Mouse (Mus musculus): ENCODE results near the gene Tmem198. TPM values are rescaled to one million over a fixed set of nuclear protein-coding genes. Genes with fewer than 3 reads are reported as not detected.

The Tmem198 gene
- polyA plus RNA-seq, 1 experiment: 0.04 TPM

- Histone ChIP-seq H3K27me3 (ENCODE audit: control insufficient read depth) (peaks cover 38% of the 10 kb centered on the region), H3K4me1 (ENCODE audit: control insufficient read depth) (peaks cover 55% of the 10 kb centered on the region), H3K36me3 (ENCODE audit: control insufficient read depth) (peaks cover 31% of the 10 kb centered on the region), H3K9me3 (ENCODE audit: control insufficient read depth, low read length) (no peaks in the 10 kb centered on the region), H3K4me3 (replicated peaks) (no peak overlapping the region)
- no peak for TF ChIP-seq GATA1 (IDR thresholded peaks at IDR 0.05; ENCODE audit: low read length)
- TF ChIP-seq TAL1 (IDR thresholded peaks at IDR 0.05; ENCODE audit: low read length): no peak
Observed at GRCm38 (mm10) chr1:75444208-75444607, 35.1 kb upstream of the Tmem198 start.

GRCm38 (mm10) chr1:75445141-75445701 lies 34.1 kb upstream of the Tmem198 start:
- no peaks in the 10 kb centered on the region for H3K9me3 ChIP-seq (ENCODE audit: control insufficient read depth, low read length)
- H3K4me1 ChIP-seq (ENCODE audit: control insufficient read depth): peaks cover 65% of the 10 kb centered on the region
- TF ChIP-seq GATA1 (IDR thresholded peaks at IDR 0.05; ENCODE audit: low read length): no peak
- no peak for TF ChIP-seq TAL1 (IDR thresholded peaks at IDR 0.05; ENCODE audit: low read length)
- H3K36me3 ChIP-seq (ENCODE audit: control insufficient read depth): peaks cover 26% of the 10 kb centered on the region
- H3K27me3 ChIP-seq (ENCODE audit: control insufficient read depth): peaks cover 49% of the 10 kb centered on the region
- H3K4me3 ChIP-seq (replicated peaks): peak overlapping the region; percentile 47

- Histone ChIP-seq H3K4me3 (replicated peaks) (peak overlapping the region; percentile 47), H3K4me1 (ENCODE audit: control insufficient read depth) (peaks cover 73% of the 10 kb centered on the region), H3K27me3 (ENCODE audit: control insufficient read depth) (peaks cover 56% of the 10 kb centered on the region), H3K9me3 (ENCODE audit: control insufficient read depth, low read length) (no peaks in the 10 kb centered on the region), H3K36me3 (ENCODE audit: control insufficient read depth) (peaks cover 20% of the 10 kb centered on the region)
- TF ChIP-seq GATA1 (IDR thresholded peaks at IDR 0.05; ENCODE audit: low read length) (no peak), TAL1 (IDR thresholded peaks at IDR 0.05; ENCODE audit: low read length) (no peak)
Observed at GRCm38 (mm10) chr1:75445751-75446611, 33.4 kb upstream of the Tmem198 start.

- peaks cover 63% of the 10 kb centered on the region for H3K27me3 ChIP-seq (ENCODE audit: control insufficient read depth)
- no peak for TF ChIP-seq GATA1 (IDR thresholded peaks at IDR 0.05; ENCODE audit: low read length)
- no peak for TF ChIP-seq TAL1 (IDR thresholded peaks at IDR 0.05; ENCODE audit: low read length)
- peak overlapping the region; percentile 47 for H3K4me3 ChIP-seq (replicated peaks)
- H3K36me3 ChIP-seq (ENCODE audit: control insufficient read depth): peaks cover 16% of the 10 kb centered on the region
- H3K4me1 ChIP-seq (ENCODE audit: control insufficient read depth): peaks cover 78% of the 10 kb centered on the region
- H3K9me3 ChIP-seq (ENCODE audit: control insufficient read depth, low read length): no peaks in the 10 kb centered on the region; the same call in 1 of the 2 replicates
Observed at GRCm38 (mm10) chr1:75446656-75447055, 32.7 kb upstream of the Tmem198 start.

GRCm38 (mm10) chr1:75447265-75448051 lies 31.9 kb upstream of the Tmem198 start:
- H3K36me3 ChIP-seq (ENCODE audit: control insufficient read depth): peaks cover 9% of the 10 kb centered on the region
- H3K4me3 ChIP-seq (replicated peaks): peak overlapping the region; percentile 9
- H3K9me3 ChIP-seq (ENCODE audit: control insufficient read depth, low read length): no peaks in the 10 kb centered on the region; the same call in 1 of the 2 replicates
- peaks cover 78% of the 10 kb centered on the region for H3K4me1 ChIP-seq (ENCODE audit: control insufficient read depth)
- H3K27me3 ChIP-seq (ENCODE audit: control insufficient read depth): peaks cover 71% of the 10 kb centered on the region
- no peak for TF ChIP-seq GATA1 (IDR thresholded peaks at IDR 0.05; ENCODE audit: low read length)
- TF ChIP-seq TAL1 (IDR thresholded peaks at IDR 0.05; ENCODE audit: low read length): no peak

- peaks cover 77% of the 10 kb centered on the region for H3K27me3 ChIP-seq (ENCODE audit: control insufficient read depth)
- H3K4me3 ChIP-seq (replicated peaks): no peak overlapping the region
- H3K36me3 ChIP-seq (ENCODE audit: control insufficient read depth): peaks cover 3% of the 10 kb centered on the region
- TF ChIP-seq TAL1 (IDR thresholded peaks at IDR 0.05; ENCODE audit: low read length) (no peak), GATA1 (IDR thresholded peaks at IDR 0.05; ENCODE audit: low read length) (no peak)
- peaks cover 78% of the 10 kb centered on the region for H3K4me1 ChIP-seq (ENCODE audit: control insufficient read depth)
- H3K9me3 ChIP-seq (ENCODE audit: control insufficient read depth, low read length): no peaks in the 10 kb centered on the region; the same call in 1 of the 2 replicates
Observed at GRCm38 (mm10) chr1:75448052-75448431, 31.3 kb upstream of the Tmem198 start.

DNA sequence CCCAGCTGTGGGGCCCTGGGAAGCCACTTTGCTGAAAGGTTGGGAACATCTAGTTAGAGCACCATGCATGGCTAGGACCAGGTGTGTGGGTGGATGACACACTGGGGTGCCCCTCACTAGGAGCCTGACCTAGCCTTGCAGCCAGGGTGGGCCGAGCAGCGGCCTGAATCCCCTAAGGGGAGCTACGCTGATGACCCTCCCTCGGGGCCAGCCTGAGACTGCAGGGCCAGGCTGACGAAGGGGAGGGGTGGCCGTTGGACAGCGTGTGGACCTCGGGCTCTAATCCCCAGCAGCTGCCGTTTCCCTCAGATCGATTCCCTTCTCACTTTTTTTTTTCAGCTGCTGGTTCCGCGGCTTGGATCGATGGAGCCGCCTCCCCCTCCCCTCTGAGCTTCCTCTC lies 30.4 kb upstream of the Tmem198 start:
- no peak for TF ChIP-seq TAL1 (IDR thresholded peaks at IDR 0.05; ENCODE audit: low read length)
- TF ChIP-seq GATA1 (IDR thresholded peaks at IDR 0.05; ENCODE audit: low read length): no peak
- Histone ChIP-seq H3K4me1 (ENCODE audit: control insufficient read depth) (peaks cover 72% of the 10 kb centered on the region), H3K36me3 (ENCODE audit: control insufficient read depth) (no peaks in the 10 kb centered on the region), H3K9me3 (ENCODE audit: control insufficient read depth, low read length) (no peaks in the 10 kb centered on the region; the same call in 1 of the 2 replicates), H3K4me3 (replicated peaks) (no peak overlapping the region), H3K27me3 (ENCODE audit: control insufficient read depth) (peaks cover 86% of the 10 kb centered on the region)

DNA sequence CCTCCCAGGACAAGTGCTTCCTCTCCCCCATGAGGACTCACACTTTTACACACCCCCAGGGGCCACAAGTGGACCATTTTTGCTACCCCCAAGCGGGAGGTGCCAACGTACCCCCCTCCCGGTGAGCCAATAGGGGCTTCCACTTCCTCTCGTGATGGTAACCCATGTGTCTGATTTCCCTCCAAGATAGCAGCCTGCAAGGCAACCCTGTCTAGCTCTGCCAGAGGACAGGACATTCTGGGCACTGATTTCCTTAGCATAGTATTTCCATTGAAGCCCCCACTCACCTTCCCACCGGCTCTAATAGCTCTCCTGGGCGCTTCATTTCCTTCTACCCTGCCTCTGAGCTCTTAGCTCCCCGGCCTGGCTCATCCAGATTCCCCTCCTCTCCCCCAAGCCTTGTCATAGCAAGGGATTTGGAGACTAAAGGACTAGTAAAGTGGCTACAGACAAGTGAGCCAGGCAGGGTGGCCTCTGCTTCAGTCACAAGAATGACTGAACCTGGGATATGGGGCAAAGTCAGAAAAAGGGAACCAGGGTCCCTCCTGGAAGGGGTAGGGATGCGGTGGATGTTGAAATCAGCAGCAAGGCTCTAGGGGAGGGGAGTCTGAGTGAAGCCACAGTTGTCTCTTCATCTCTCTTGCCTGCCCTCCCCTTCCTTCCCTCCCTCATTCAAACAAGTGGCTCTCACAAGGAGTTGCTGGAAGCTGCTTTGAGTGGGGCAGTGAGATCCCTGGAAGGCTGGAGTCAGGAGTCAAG lies 29.8 kb upstream of the Tmem198 start:
- Histone ChIP-seq H3K4me1 (ENCODE audit: control insufficient read depth) (peaks cover 67% of the 10 kb centered on the region), H3K9me3 (ENCODE audit: control insufficient read depth, low read length) (no peaks in the 10 kb centered on the region; the same call in 1 of the 2 replicates), H3K27me3 (ENCODE audit: control insufficient read depth) (peaks cover 92% of the 10 kb centered on the region), H3K4me3 (replicated peaks) (no peak overlapping the region), H3K36me3 (ENCODE audit: control insufficient read depth) (no peaks in the 10 kb centered on the region)
- TF ChIP-seq GATA1 (IDR thresholded peaks at IDR 0.05; ENCODE audit: low read length) (no peak), TAL1 (IDR thresholded peaks at IDR 0.05; ENCODE audit: low read length) (no peak)
